Mouse (Mus musculus) gastrocnemius, adult 18-20 months (tissue): ENCODE results near the gene Myo5a. TPM values are rescaled to one million over a fixed set of nuclear protein-coding genes. Genes with fewer than 3 reads are reported as not detected.

Experiments
- total RNA-seq, 2 experiments: library from RNA; stranded (reverse); gene quantifications; 2 replicates each; pipeline ENCODE4 v1.2.3; 2021

Myo5a gene
- total RNA-seq, 2 experiments from 2014 or later = 9.5 to 12.7 TPM

Other genes starting within 250 kb of the Myo5a start
- not detected for gene Onecut1, start 209.1 kb upstream of the Myo5a start, total RNA-seq
- 10 to 100 TPM; 24.5 to 30.3 TPM for gene Fam214a, start 118.1 kb upstream of the Myo5a start, total RNA-seq
- gene Arpp19, start 33.4 kb upstream of the Myo5a start, total RNA-seq = 100 to 1,000 TPM; 171 to 250 TPM
- 10 to 100 TPM in 1 of 2 experiments, 1 to 10 TPM in 1; 9.0 to 10.9 TPM for gene Myo5c, start 161.0 kb downstream of the Myo5a start, total RNA-seq
- 10 to 100 TPM; 12.1 to 12.6 TPM for gene Gnb5, start 235.3 kb downstream of the Myo5a start, total RNA-seq